Mouse (Mus musculus) left cerebral cortex, postnatal 36 days (tissue): ENCODE measurements at regions not wholly inside any gene's neighbourhood (a gene's known extent, or its start where the extent isn't known, plus 50 kb on each side); places are given as distances from the start of the nearest gene placed in this dataset.
A peak's percentile ranks its signal among the peaks of the same experiment; 100 is the strongest.

Experiments
- DNase-seq, 2 experiments: peaks; one replicate each; pipeline ENCODE4 v3.0.0; 2021 to 2022; ENCODE audit warnings: low spot score in 2 of 2, mixed read lengths in 1 of 2
- intact Hi-C: fragments of 180-260 bp; cut with DNase I; formaldehyde crosslinking; loops from one replicate; pipeline ENCODE4 v1.15.1; 2025

GRCm38 (mm10) chr13:101464928-101465747 is 302.9 kb downstream of the Pik3r1 start:
- intact Hi-C loops = no loop called here
- no peak for DNase-seq

DNA sequence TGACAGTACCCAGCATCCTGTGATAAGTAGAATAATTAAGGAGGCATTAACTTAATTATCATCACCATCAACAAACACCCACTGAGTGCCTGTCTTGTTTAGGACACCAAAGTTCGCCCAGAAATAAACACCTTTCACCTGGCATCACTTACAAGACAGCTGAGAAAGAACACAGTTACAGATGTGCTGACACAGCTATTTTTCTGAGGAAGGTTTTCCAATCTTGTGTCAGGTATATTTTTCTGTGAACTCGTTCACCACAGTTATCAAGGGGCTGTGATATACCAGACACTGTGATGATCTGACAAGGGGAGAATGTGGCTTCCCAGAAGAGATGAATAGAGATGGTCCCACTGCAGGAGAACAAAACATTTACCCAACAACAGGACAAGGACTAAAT is 311.1 kb downstream of the Pik3r1 start:
- intact Hi-C loops = no loop called here
- DNase-seq = no peak

DNA sequence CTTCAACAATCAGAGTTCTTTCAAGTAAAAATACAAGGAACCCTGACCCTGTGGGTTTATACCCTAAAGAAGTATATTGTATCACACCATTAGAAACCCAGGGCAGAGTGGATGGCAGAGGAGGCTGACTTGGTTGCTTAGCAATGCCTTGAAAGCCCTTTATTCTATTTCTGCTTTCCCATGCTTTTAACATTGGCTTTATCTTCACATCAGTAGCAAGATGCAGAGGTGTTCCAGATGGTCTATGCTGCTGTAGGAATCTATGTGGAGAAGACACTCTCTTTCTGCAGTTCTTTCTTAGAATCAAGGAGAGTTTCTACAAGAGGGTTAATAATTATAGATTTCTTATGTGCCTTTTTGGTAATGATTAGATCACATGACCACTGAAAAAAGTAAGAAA is 313.7 kb downstream of the Pik3r1 start:
- DNase-seq = no peak
- intact Hi-C loops = loop anchor here (5.0 kb wide), 1 partner anchor 33 kb away; no protein-coding TSS in a partner anchor

DNA sequence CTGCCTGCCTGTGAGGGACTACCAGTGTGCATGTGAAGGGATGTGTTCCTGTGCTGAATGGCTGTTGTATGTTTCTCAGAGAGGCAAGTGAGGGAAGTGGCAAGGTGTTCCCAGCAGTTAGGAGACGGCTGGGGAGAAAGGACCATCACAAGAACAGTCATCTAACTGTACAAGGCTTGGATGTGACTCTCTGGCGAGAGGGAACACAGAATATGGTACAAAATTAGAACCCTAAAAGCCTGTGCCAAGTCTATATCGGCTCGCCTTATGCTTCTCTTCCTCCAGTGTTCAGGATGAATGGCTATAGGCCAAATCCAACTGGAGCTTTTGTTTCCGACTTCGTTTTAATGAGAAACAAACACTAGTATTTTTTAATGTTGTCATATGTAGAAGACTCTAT is 317.5 kb downstream of the Pik3r1 start:
- DNase-seq = peak; percentile 49 to 59
- intact Hi-C loops = loop anchor here (5.0 kb wide), 1 partner anchor 37 kb away; no protein-coding TSS in a partner anchor

- DNase-seq = no peak
- intact Hi-C loops = no loop called here
Observed at GRCm38 (mm10) chr13:101439517-101439916, 328.5 kb downstream of the Pik3r1 start.

DNA sequence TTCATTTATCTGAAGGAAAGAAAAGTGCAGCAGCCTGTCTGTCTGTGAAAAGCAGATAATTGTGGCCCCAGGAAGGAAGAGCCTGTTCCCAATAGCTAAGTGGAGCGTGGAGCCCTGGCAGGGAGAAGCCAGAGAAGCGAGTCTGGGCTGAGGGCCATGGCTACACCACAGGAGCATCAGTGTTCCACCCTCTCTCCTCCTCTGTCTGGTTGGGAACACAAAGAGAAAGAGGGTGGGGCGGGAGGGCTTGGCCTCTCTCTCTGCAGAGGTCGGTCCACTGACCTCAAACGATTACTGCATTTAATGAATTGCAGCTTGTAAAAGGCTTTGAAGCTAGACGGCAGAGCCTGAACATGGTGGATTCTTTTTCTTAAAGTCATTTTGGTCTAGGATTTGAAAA is 329.0 kb downstream of the Pik3r1 start:
- intact Hi-C loops = no loop called here
- DNase-seq = no peak

GRCm38 (mm10) chr13:101433162-101433561 is 334.9 kb downstream of the Pik3r1 start:
- no peak for DNase-seq
- intact Hi-C loops = no loop called here

GRCm38 (mm10) chr13:101427426-101428221 is 340.4 kb downstream of the Pik3r1 start:
- intact Hi-C loops = no loop called here
- no peak for DNase-seq

DNA sequence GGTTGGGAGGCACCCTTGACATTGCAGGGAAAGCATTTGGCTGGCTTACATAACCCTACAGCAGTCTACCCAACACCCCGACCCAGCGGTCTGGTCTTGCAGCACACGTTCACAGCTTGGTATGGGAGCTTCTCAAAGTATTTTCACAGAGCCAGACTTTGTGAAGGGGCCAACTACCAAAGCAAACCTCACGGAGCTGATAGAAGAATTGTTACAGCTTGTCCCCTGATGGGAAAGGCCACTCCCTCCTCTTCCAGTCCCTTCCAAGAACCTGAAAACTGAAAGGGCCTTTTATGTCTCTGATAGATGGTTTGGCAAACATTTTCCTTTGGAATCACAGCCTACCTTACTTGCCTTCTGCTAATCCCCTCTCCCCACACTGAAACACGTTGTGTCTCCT is 341.6 kb downstream of the Pik3r1 start:
- no peak for DNase-seq

DNA sequence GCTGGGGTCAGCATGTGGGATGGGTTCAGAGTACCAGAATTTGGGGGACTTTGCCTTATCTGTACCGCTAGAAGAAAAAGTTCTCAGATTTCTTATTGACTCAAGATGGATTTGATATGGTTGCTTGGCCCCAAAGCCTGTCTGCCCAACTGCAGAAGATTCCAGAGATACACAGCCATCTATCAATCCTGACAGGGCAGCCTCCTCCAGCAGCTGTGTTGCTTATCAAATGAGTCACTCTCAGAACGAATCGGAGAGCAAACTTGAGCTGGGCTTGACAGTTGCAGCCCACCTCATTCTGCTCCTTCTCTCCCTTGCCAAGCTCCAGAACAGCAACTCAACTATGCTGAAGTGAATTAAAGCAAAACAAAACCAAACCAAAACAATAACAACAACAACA is 345.9 kb downstream of the Pik3r1 start:
- intact Hi-C loops = no loop called here
- DNase-seq = no peak

More for the DNA sequence above, 341.6 kb downstream of the Pik3r1 start:
- intact Hi-C loops = no loop called here

- intact Hi-C loops = no loop called here
- DNase-seq = no peak
Observed at GRCm38 (mm10) chr13:101419457-101420025, 348.5 kb downstream of the Pik3r1 start.

DNA sequence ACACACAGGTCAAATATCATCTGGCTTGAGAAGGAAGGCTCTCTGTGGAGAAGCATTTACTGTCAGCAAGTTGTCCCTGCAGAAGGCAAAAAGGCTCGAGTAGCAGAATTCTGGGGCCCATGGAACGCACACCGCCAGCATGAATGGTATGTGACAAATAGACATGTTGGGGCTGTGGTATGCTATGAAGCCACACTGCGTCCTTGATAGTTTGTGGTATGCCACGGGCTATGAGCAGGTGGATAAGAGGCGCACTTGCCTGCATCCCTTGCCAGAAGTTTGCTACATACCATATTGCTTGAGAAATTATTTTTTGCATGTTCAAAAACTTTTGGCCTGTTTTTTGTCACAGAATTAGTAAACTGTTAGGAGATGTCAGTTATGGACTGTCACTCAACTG is 349.7 kb downstream of the Pik3r1 start:
- intact Hi-C loops = no loop called here

DNA sequence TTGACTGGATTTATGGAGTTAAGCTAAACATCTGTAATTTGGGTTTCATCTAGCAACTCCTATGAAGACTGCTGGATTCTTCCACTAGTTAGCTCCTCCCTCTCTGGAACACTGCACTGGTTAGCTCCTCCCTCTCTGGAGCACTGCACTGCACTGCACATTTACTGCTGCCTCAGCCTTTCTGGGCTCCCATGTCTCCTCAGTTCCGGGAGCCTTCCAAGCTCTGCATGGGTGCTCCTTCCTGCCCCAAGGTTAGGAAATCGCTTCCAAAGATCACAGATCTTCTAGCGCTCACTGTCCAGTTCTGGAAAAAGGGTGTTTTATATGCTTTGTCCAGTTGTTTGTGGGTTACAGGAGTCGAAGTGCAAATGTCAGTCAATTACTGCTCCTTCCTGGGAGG is 359.1 kb downstream of the Pik3r1 start:
- no peak for DNase-seq
- intact Hi-C loops = no loop called here

More for the DNA sequence above, 349.7 kb downstream of the Pik3r1 start:
- DNase-seq = no peak

DNA sequence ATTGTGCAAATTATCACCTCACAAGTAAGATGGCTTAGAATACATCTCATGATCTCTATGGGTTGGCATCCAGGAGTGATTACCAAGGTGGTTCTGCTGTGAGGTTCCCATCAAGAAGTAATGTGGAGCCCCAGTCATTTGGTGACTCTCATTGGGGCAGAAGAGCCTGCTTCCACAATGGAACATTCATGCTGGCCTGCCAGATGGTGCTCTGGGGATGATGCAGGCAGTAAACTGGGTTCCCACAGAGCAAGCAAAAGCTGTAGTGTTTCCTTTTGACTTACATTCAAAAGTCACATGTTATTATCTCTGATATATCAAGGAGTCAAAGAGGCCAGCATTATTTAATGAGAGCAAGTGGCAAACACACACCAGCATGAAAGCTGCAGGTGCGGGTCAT is 360.4 kb downstream of the Pik3r1 start:
- intact Hi-C loops = no loop called here
- no peak for DNase-seq

- intact Hi-C loops = no loop called here
- DNase-seq = no peak
Observed at GRCm38 (mm10) chr13:101373581-101374189, 394.3 kb downstream of the Pik3r1 start.

- no peak for DNase-seq
- intact Hi-C loops = no loop called here
Observed at GRCm38 (mm10) chr13:101371906-101372305, 396.1 kb downstream of the Pik3r1 start.

DNA sequence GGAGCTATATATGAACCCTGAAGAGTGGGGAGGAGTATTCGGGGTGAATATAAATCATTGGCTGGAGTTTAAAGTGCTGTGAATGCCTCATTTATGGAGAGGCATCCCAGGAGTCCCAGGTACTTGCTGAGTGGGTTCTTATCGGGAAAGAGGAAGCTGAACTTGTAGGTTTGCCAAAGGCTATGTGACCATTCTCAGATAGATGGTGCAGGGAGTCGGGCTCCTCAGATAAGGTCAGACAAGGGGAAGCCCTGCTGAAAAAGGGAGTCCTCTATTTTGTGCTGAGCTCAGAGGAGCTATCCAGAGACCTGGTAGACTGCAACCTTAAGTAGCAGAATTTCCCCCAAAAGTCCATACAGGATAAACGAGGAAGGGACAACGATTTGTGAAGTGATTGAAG is 399.8 kb downstream of the Pik3r1 start:
- intact Hi-C loops = no loop called here
- no peak for DNase-seq

GRCm38 (mm10) chr13:101355363-101355762 is 412.7 kb downstream of the Pik3r1 start:
- peak in 1 of 2 experiments; percentile 4 for DNase-seq
- intact Hi-C loops = no loop called here

GRCm38 (mm10) chr13:101351123-101351522 is 416.9 kb downstream of the Pik3r1 start:
- no peak for DNase-seq
- intact Hi-C loops = no loop called here

DNA sequence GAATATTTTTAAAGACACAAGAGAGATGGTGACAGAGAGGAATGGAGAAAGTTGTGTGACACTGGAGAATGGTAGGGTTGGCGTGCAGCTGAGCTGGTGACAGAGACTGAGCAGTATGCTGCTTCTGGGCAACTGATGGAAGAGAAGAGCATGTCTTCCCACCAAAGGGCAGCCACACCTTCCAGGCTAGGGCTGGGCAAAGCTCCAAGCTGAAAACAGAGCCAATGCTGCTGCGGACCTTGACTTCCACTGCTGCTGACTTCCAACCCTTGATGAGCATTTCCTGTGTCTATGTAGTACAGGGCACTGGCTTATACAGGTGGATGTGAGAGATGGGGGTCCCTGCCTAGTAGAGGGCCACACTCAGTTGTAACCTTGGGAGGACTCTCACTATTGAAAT is 418.7 kb downstream of the Pik3r1 start:
- no peak for DNase-seq
- intact Hi-C loops = no loop called here
